ENCODE assay signal across 8 mouse cellular contexts in genomic region chr6:91440474-91441144, GRCm38 (mm10). TPM values are rescaled to one million over a fixed set of nuclear protein-coding genes. Genes with fewer than 3 reads are reported as not detected.
DNase-seq lines count a peak whose midpoint lies in the region; ATAC-seq and TF ChIP-seq lines count a peak whose summit lies in the region.

No protein-coding gene starts in this region.

- intact Hi-C loops in heart, postnatal 25 days (cut with DNase I) = loop anchor here (2.0 kb wide), 2 partner anchors 32 to 74 kb away; partner anchors contain the start of genes Chchd4, Lsm3, Tmem43 and Xpc

- TF ChIP-seq CTCF in lung, adult 2 months (IDR thresholded peaks at IDR 0.05; ENCODE audit: insufficient read depth, low read length) = no peak

- TF ChIP-seq POLR2A in lung, adult 2 months (IDR thresholded peaks at IDR 0.05; ENCODE audit: borderline replicate concordance, extremely low read depth, low read depth, low read length) = peak; percentile 98; the same call in 1 of the 2 replicates

- H3K4me1 ChIP-seq in ES-E14 (ENCODE audit: control insufficient read depth in 2 of 2, insufficient read depth in 2 of 2, low read length in 2 of 2, poor library complexity in 1 of 2) = peaks cover 2 to 3% of the 10 kb centered on the region in 2 experiments; a peak in 2 of 4 replicates
- H3K4me1 ChIP-seq in forebrain, embryonic 15.5 days = peaks cover 12% of the 10 kb centered on the region
- H3K4me1 ChIP-seq in lung, adult 2 months (ENCODE audit: control insufficient read depth, insufficient read depth, low read length) = peaks cover 3% of the 10 kb centered on the region; the same call in 1 of the 2 replicates

- peak; percentile 96 for ATAC-seq in forebrain, embryonic 15.5 days (replicated peaks)
- peak; percentile 99 for ATAC-seq in neutrophil, adult 5-6 weeks (ENCODE audit: extremely low read depth, insufficient number of reproducible peaks, low FRiP score, poor library complexity, severe bottlenecking)

- no peaks in the 10 kb centered on the region for H3K36me3 ChIP-seq in ES-E14 (ENCODE audit: control insufficient read depth, insufficient read depth, low read length, poor library complexity, severe bottlenecking)
- no peaks in the 10 kb centered on the region for H3K36me3 ChIP-seq in forebrain, embryonic 15.5 days

- peaks cover 8% of the 10 kb centered on the region; the same call in 1 of the 2 replicates for H3K27me3 ChIP-seq in forebrain, embryonic 15.5 days

- peak overlapping the region; percentile 92 to 97 for H3K4me3 ChIP-seq in ES-E14 (ENCODE audit: insufficient read depth in 1 of 2, low read depth in 1 of 2, low read length in 2 of 2, poor library complexity in 1 of 2, severe bottlenecking in 1 of 2)
- H3K4me3 ChIP-seq in forebrain, embryonic 15.5 days = peak overlapping the region; percentile 62
- H3K4me3 ChIP-seq in lung, adult 2 months (replicated peaks; ENCODE audit: extremely low read depth, low read depth, low read length) = peak overlapping the region; percentile 64

- DNase-seq in ES-E14 (ENCODE audit: low read depth, low spot score) = peak; percentile 94
- DNase-seq in cerebellum, adult 11-12 months = peak; percentile 95
- DNase-seq in heart, postnatal 25 days (ENCODE audit: low spot score) = peak; percentile 84
- DNase-seq in layer of hippocampus, adult 18-20 months (ENCODE audit: low spot score in 2 of 2) = peak; percentile 95 to 99
- DNase-seq in lung, adult 2 months = peak; percentile 95
- peak; percentile 79 to 82 for DNase-seq in thymus, adult 18-20 months

- no peak overlapping the region for H3K27ac ChIP-seq in ES-E14 (ENCODE audit: insufficient read depth, low read depth, low read length, poor library complexity, severe bottlenecking)
- peak overlapping the region; percentile 81 for H3K27ac ChIP-seq in forebrain, embryonic 15.5 days (replicated peaks)

- in situ Hi-C loops in ES-E14 (cut with MboI; ENCODE audit: low sequenced_read_pairs in 2 of 2, unreplicated experiment in 2 of 2) = no loop called here

- peak overlapping the region; percentile 93 for H3K4me2 ChIP-seq in forebrain, embryonic 15.5 days (replicated peaks)

- WGBS in forebrain, embryonic 15.5 days = 2% methylated on average over 30 of the region's 30 CpGs
- WGBS in lung, adult 2 months = 3% methylated on average over 30 of the region's 30 CpGs

- peak overlapping the region; percentile 94 for H3K9ac ChIP-seq in ES-E14 (ENCODE audit: insufficient read depth, low read depth, low read length, poor library complexity, severe bottlenecking)
- H3K9ac ChIP-seq in forebrain, embryonic 15.5 days (replicated peaks) = peak overlapping the region; percentile 72

- no peaks in the 10 kb centered on the region for H3K9me3 ChIP-seq in ES-E14 (ENCODE audit: control insufficient read depth, insufficient read depth, low read depth, low read length)
- H3K9me3 ChIP-seq in forebrain, embryonic 15.5 days = no peaks in the 10 kb centered on the region

TF ChIP-seq in ES-E14, 5 proteins besides CTCF, POLR2A, EP300 and RAD21:
- TF ChIP-seq CHD2 (IDR thresholded peaks at IDR 0.05; ENCODE audit: low read depth, low read length) = 0 out of 2 replicates have a peak, but pooled peaks have one; percentile 39
- no peak for TF ChIP-seq MAFK (IDR thresholded peaks at IDR 0.05; ENCODE audit: insufficient read depth, low read depth, low read length)
- peak; percentile 51; the same call in 1 of the 2 replicates for TF ChIP-seq ZC3H11A (IDR thresholded peaks at IDR 0.05; ENCODE audit: borderline replicate concordance, low read depth, low read length)
- peak; percentile 88 for TF ChIP-seq HCFC1 (IDR thresholded peaks at IDR 0.05; ENCODE audit: borderline replicate concordance, insufficient read depth, low read length)
- TF ChIP-seq ZNF384 (IDR thresholded peaks at IDR 0.05; ENCODE audit: low read depth, low read length) = no peak

RNA-seq across cellular contexts. Expression of gene Wnt7a, which starts 29.4 kb away (rescaled TPM):
- 1.0 and 2.2 TPM in 2 replicates for total RNA-seq in ES-E14 (2012; rRNA removed)
- polyA plus RNA-seq in forebrain, embryonic 15.5 days (2015; fragmentation: Nextera tagmentation; extraction: Ambion mirVana) = 22.3 and 24.4 TPM in 2 replicates
- not detected for total RNA-seq in heart, postnatal 25 days (2021)
- 10 to 100 TPM; 18.8 to 27.8 TPM for total RNA-seq in layer of hippocampus, adult 18-20 months (2021)
- polyA plus RNA-seq in lung, adult 2 months (2012; rRNA removed) = 9.7 and 10.8 TPM in 2 replicates
- not detected in 2 replicates for total RNA-seq in neutrophil, adult 5-6 weeks (2017)

RNA-seq across cellular contexts. Expression of gene Chchd4, which starts 32.7 kb away (rescaled TPM):
- 24.6 and 30.2 TPM in 2 replicates for total RNA-seq in ES-E14 (2012; rRNA removed)
- 33.4 and 34.5 TPM in 2 replicates for polyA plus RNA-seq in forebrain, embryonic 15.5 days (2015; fragmentation: Nextera tagmentation; extraction: Ambion mirVana)
- 10 to 100 TPM; 15.3 to 15.7 TPM for total RNA-seq in heart, postnatal 25 days (2021)
- 10 to 100 TPM; 19.9 to 21.6 TPM for total RNA-seq in layer of hippocampus, adult 18-20 months (2021)
- polyA plus RNA-seq in lung, adult 2 months (2012; rRNA removed) = 3.5 and 4.4 TPM in 2 replicates
- total RNA-seq in neutrophil, adult 5-6 weeks (2017) = 8.1 and 8.5 TPM in 2 replicates

RNA-seq across cellular contexts. Expression of gene Tmem43, which starts 32.9 kb away (rescaled TPM):
- 87.5 and 116 TPM in 2 replicates for total RNA-seq in ES-E14 (2012; rRNA removed)
- 54.1 and 57.0 TPM in 2 replicates for polyA plus RNA-seq in forebrain, embryonic 15.5 days (2015; fragmentation: Nextera tagmentation; extraction: Ambion mirVana)
- 10 to 100 TPM; 23.5 to 26.0 TPM for total RNA-seq in heart, postnatal 25 days (2021)
- total RNA-seq in layer of hippocampus, adult 18-20 months (2021) = 10 to 100 TPM; 25.9 to 27.4 TPM
- 65.2 and 79.5 TPM in 2 replicates for polyA plus RNA-seq in lung, adult 2 months (2012; rRNA removed)
- total RNA-seq in neutrophil, adult 5-6 weeks (2017) = 167 and 199 TPM in 2 replicates
